Mouse (Mus musculus) limb, embryonic 12.5 days (tissue): ENCODE measurements at regions not wholly inside any gene's neighbourhood (a gene's known extent, or its start where the extent isn't known, plus 50 kb on each side); places are given as distances from the start of the nearest gene placed in this dataset.

Experiments used
- ATAC-seq: fragments of 200-750 bp; cut with Nextera tagmentation; 2 replicates; pipeline ENCODE4 v1.8.0; 2017; ENCODE audit warnings: low read depth, moderate TSS enrichment; ENCODE audit not compliant: insufficient number of reproducible peaks, insufficient read depth, low FRiP score, low TSS enrichment
- H3K27ac ChIP-seq: fragments of 300-500 bp; sonication (generic); 2 replicates; pipeline ENCODE4 v1.5.1; 2016; ENCODE audit warnings: mild to moderate bottlenecking, moderate library complexity
- H3K27me3 ChIP-seq: fragments of 300-500 bp; sonication (generic); 2 replicates; pipeline ENCODE4 v1.6.1; 2016; ENCODE audit warnings: mild to moderate bottlenecking, moderate library complexity
- H3K36me3 ChIP-seq: fragments of 300-500 bp; sonication (generic); 2 replicates; pipeline ENCODE4 v1.6.1; 2016; ENCODE audit warnings: mild to moderate bottlenecking, moderate library complexity
- H3K4me1 ChIP-seq: fragments of 300-500 bp; sonication (generic); replicated peaks from 2 replicates; pipeline ENCODE4 v1.6.1; 2016
- H3K4me2 ChIP-seq: fragments of 300-500 bp; sonication (generic); 2 replicates; pipeline ENCODE4 v1.6.1; 2016; ENCODE audit warnings: mild to moderate bottlenecking, moderate library complexity
- H3K4me3 ChIP-seq: fragments of 300-500 bp; sonication (generic); replicated peaks from 2 replicates; pipeline ENCODE4 v1.5.1; 2016; ENCODE audit warnings: mild to moderate bottlenecking
- H3K9ac ChIP-seq: fragments of 300-500 bp; sonication (generic); replicated peaks from 2 replicates; pipeline ENCODE4 v1.6.1; 2016; ENCODE audit warnings: mild to moderate bottlenecking, moderate library complexity
- H3K9me3 ChIP-seq: fragments of 300-500 bp; sonication (generic); 2 replicates; pipeline ENCODE4 v1.6.1; 2016; ENCODE audit warnings: mild to moderate bottlenecking, moderate library complexity
- WGBS: fragments of 180-500 bp; shearing (Covaris S2); methylation state at CpG from one replicate; pipeline ENCODE4 v1.1.7; 2016; 5-methylcytosine and 5-hydroxymethylcytosine counted together

DNA sequence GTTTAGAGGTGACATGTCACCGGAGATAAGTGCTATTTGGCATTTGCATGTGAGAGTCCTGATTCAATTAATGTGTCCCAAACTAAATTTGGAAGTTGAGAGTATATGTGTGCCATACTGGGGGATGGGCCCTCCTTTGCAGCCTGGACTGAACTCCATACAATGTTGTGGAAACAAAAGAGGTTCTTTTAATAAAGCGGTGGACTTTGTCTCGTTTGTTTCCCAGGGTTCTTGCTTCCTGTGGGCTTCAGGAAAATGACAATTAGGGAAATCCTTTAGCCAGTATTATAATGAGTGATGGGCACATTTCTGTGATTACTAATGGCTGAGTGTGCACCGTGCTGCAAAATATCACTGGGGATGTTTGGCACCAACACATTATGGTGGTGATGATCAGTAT lies 167.9 kb downstream of the Cd83 start:
- Histone ChIP-seq H3K4me1 (0 out of 2 replicates have a peak, but pooled peaks cover 4% of the 10 kb centered on the region), H3K9ac (no peak overlapping the region), H3K27ac (no peak overlapping the region), H3K4me2 (no peak overlapping the region), H3K27me3 (0 out of 2 replicates have a peak, but pooled peaks cover 7% of the 10 kb centered on the region), H3K9me3 (no peaks in the 10 kb centered on the region), H3K36me3 (no peaks in the 10 kb centered on the region), H3K4me3 (no peak overlapping the region)
- no peak for ATAC-seq
- 71% methylated on average over 4 of the region's 4 CpGs for WGBS

DNA sequence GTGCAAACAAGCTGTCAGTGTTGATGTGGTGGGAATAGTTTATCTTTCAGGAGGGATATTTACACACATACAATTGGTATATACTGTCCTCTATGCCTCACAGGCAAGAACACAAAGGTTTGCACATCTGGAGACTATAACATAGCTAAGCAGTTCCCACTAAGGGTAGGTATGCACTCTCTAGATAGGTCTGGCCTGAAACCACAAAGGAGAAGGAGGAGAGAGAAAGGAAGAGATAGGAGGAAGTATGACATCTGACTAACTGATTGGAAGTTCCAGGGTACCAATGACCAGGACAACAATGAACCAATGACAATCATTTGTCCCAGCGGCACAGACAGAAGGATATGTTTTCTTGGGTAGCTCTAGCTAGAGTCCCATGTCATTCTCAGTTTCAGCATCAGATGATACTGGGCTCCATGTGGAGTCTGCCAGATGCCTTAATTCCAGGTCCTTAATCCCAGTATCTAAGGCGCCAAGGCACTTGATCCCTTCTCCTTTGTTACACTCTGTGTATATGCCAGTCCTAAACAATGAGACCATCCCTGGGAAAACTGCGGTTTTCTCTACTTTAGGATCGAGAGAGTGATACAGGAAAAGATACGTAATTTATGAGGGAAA lies 168.5 kb downstream of the Cd83 start:
- Histone ChIP-seq H3K4me1 (0 out of 2 replicates have a peak, but pooled peaks cover 4% of the 10 kb centered on the region), H3K27me3 (0 out of 2 replicates have a peak, but pooled peaks cover 7% of the 10 kb centered on the region), H3K4me3 (no peak overlapping the region), H3K4me2 (no peak overlapping the region), H3K36me3 (no peaks in the 10 kb centered on the region), H3K27ac (no peak overlapping the region), H3K9ac (no peak overlapping the region), H3K9me3 (no peaks in the 10 kb centered on the region)
- 86% methylated on average over 5 of the region's 5 CpGs for WGBS
- ATAC-seq, result no peak

DNA sequence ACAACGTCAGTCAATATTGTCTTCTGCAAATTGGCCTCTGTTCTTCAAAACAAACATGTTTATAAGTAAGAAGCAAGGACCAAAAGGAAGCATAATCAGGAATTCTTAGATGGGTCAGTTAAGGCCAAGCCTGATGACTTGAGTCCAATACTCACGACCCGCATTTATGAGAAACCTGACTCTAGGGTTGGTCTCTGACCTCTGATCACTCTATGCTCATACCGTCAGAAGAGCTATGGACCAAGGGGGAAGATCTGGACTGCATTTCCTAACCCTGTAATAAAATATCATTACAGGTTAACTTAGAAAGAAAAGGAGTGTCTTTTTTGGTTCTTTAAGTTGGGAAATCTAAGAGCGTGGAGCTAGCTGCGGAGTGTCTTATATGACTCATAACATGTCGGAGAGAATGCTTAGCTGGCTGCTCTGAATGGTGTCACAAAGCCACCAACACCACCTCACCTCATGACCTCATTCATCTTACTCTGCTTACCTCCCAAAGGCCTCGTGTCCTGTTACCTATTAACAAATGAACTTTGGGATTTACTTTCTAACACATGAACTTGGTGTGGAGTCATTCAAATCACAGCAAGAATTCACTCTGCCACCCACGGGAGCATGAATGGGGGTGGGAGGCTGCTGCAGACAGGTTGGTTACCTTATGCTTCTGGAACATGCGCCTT lies 170.3 kb downstream of the Cd83 start:
- 0 out of 2 replicates have a peak, but pooled peaks cover 3% of the 10 kb centered on the region for H3K27me3 ChIP-seq
- no peak overlapping the region for H3K4me3 ChIP-seq
- H3K36me3 ChIP-seq, result no peaks in the 10 kb centered on the region
- H3K27ac ChIP-seq, result no peak overlapping the region
- no peak overlapping the region for H3K9ac ChIP-seq
- no peaks in the 10 kb centered on the region for H3K9me3 ChIP-seq
- H3K4me2 ChIP-seq, result no peak overlapping the region
- WGBS, result 75% methylated on average over 10 of the region's 10 CpGs
- no peak for ATAC-seq
- peaks cover 19% of the 10 kb centered on the region for H3K4me1 ChIP-seq

DNA sequence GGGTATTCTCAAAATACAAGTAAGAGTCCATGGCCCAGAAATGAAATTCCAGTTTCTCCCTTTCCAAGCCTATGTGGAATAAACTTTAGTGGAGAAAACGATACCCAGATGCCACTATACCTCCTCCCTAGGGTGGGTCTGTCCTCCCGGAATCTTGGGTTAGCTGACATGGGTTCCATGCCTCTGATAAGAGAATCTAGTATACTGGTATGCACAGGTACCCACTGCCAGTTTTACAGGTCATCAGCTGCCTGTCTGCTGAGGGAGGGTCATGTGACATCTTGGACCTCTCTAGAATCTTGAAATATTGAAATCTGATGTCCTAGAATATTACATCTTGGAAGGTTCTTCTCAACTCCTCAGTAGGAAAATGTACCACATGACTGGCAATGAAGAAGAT lies 172.5 kb downstream of the Cd83 start:
- no peak for ATAC-seq
- Histone ChIP-seq H3K4me1 (peaks cover 32% of the 10 kb centered on the region), H3K4me3 (no peak overlapping the region), H3K36me3 (no peaks in the 10 kb centered on the region), H3K4me2 (no peak overlapping the region), H3K27ac (no peak overlapping the region), H3K9ac (no peak overlapping the region), H3K9me3 (no peaks in the 10 kb centered on the region), H3K27me3 (0 out of 2 replicates have a peak, but pooled peaks cover 3% of the 10 kb centered on the region)
- 75% methylated on average over 2 of the region's 2 CpGs for WGBS

DNA sequence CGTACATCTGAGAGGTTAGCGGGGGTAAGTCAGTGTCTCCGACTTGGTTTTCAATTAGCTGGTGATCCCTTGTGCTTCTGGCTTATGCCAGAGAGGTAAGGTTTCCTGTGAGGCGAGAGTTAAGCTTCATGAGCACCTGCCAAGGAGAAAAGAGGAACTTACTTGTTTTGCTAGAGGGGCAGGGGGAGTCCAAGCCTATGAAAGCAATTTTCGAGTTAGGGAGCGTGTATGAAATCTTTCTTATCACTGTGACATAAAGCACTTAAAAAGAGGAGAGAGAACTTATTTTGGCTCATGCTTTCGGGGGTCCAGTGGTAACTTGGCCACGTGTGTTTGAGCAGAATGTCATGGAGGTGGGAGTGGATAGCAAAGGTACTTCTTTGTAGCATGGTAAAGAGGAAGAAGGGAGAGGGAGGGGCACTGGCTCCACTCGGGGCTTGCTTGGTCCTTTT lies 174.6 kb downstream of the Cd83 start:
- Histone ChIP-seq H3K4me2 (peak overlapping the region; percentile 21), H3K4me1 (peaks cover 32% of the 10 kb centered on the region), H3K27ac (peak overlapping the region; percentile 50; the same call in 1 of the 2 replicates), H3K4me3 (no peak overlapping the region), H3K36me3 (no peaks in the 10 kb centered on the region), H3K27me3 (0 out of 2 replicates have a peak, but pooled peaks cover 6% of the 10 kb centered on the region), H3K9ac (no peak overlapping the region), H3K9me3 (no peaks in the 10 kb centered on the region)
- WGBS, result 48% methylated on average over 9 of the region's 9 CpGs
- no peak for ATAC-seq

DNA sequence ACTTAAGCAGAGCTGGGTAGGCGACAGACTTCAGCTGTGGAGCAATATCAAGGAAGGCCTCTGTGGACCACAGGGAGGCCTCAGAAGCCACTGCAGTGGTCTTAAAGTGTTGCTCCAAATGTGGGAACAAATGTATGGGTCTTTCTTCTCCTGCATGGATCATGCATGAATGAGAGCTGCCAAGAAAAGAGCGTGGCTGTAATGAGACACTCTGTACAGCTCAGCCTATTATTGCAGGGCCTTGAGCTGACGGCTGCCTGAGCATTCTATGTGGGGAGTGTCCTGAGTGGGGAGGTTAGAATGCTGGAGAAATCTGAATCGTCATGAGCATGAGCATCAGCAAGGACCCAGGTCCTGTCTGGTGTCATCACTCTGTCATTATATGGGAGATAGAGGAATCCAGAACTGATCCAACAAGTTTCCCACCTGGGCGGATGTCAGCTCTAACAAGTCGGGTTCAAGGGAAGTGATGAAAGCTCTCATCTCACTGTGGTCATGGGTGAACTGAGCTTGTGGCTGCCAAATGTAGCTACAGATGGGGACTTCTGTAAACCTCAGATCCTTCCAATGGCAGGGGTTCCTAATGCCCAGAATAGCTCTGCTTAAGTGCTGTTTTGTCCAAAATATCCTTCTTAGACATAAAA lies 176.6 kb downstream of the Cd83 start:
- Histone ChIP-seq H3K27ac (0 out of 2 replicates have a peak overlapping the region, but pooled peaks have one; percentile 20), H3K9ac (no peak overlapping the region), H3K4me2 (no peak overlapping the region), H3K36me3 (no peaks in the 10 kb centered on the region), H3K9me3 (no peaks in the 10 kb centered on the region), H3K4me3 (no peak overlapping the region), H3K4me1 (peaks cover 28% of the 10 kb centered on the region), H3K27me3 (0 out of 2 replicates have a peak, but pooled peaks cover 3% of the 10 kb centered on the region)
- no peak for ATAC-seq
- 71% methylated on average over 6 of the region's 6 CpGs for WGBS

DNA sequence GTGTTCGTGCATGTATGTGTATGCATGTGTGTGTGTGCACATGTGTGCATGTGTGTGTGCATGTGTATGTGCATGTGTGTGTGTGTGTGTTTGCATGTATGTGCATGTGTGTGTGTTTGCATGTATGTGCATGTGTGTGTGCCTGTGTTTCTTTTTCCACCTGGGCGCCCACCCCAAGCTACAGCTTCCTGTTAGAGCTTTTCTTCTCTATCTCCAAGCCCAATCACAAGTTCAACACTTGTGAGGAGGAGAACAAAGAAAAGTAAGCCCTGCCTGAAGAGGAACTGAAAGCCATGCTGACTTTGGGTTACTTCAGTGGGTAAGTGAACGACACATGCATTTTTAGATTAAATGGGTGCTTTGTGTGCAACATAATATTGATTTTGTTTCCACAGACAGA lies 177.4 kb downstream of the Cd83 start:
- no peak for ATAC-seq
- Histone ChIP-seq H3K36me3 (no peaks in the 10 kb centered on the region), H3K9ac (no peak overlapping the region), H3K27ac (no peak overlapping the region), H3K27me3 (0 out of 2 replicates have a peak, but pooled peaks cover 3% of the 10 kb centered on the region), H3K9me3 (no peaks in the 10 kb centered on the region), H3K4me2 (no peak overlapping the region), H3K4me3 (no peak overlapping the region), H3K4me1 (peaks cover 28% of the 10 kb centered on the region)
- 81% methylated on average over 3 of the region's 3 CpGs for WGBS

DNA sequence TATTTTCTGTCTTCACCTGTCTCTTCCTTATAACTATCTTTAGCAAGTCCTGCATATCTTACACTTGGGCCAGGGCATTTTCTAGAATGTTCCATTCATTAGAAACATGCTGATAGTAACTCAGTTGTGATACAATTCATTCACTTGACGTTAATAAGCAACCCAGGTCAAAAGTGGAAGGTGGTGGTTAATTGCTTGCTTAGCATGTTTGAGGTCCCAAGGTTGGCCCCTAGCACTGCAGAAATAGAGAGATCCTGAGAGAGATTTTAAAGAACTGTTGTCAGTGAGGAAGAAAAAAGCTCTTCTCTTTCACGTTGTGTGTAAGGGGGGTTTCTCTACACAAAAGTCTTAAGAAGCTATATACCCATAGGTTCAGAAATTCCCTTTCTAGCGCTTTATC lies 178.7 kb downstream of the Cd83 start:
- Histone ChIP-seq H3K9me3 (no peaks in the 10 kb centered on the region), H3K36me3 (no peaks in the 10 kb centered on the region), H3K4me2 (no peak overlapping the region), H3K4me1 (peaks cover 28% of the 10 kb centered on the region), H3K27me3 (0 out of 2 replicates have a peak, but pooled peaks cover 3% of the 10 kb centered on the region), H3K9ac (no peak overlapping the region), H3K4me3 (no peak overlapping the region), H3K27ac (no peak overlapping the region)
- 85% methylated on average over 3 of the region's 3 CpGs for WGBS
- no peak for ATAC-seq

DNA sequence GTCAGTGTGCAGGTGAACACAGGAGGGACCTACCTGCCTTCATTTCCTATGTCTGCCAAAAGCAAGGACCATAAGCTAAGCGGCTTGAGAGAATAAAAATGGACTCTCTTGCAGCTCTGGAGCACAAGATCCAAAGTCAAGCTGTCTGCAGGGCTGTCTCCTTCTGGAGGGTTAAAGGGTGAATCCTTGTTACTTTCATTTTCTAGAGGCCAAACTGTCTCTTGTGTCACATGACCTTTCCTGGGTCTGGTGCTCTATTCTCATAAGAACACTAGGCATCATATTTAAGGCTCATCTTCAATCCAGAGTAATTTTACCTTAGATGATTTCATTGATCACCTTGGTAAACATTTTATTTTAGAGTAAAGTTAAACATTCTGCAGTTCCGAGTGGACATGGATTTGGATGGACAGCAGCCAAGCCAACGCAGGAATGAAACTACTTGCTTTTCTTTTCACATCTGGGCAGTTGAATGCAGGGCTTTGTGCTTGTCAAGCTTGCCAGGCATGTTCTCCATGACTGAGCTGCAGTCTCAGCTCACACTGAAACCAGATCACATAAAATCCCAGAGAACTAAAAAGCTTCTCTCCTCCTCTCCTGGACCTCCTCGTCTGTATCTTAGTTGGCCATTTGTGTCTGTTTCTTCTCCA lies 180.8 kb downstream of the Cd83 start:
- no peak for ATAC-seq
- Histone ChIP-seq H3K36me3 (no peaks in the 10 kb centered on the region), H3K9me3 (no peaks in the 10 kb centered on the region), H3K4me2 (no peak overlapping the region), H3K9ac (no peak overlapping the region), H3K4me1 (peaks cover 9% of the 10 kb centered on the region), H3K4me3 (no peak overlapping the region), H3K27me3 (0 out of 2 replicates have a peak, but pooled peaks cover 3% of the 10 kb centered on the region), H3K27ac (no peak overlapping the region)
- 74% methylated on average over 4 of the region's 4 CpGs for WGBS

DNA sequence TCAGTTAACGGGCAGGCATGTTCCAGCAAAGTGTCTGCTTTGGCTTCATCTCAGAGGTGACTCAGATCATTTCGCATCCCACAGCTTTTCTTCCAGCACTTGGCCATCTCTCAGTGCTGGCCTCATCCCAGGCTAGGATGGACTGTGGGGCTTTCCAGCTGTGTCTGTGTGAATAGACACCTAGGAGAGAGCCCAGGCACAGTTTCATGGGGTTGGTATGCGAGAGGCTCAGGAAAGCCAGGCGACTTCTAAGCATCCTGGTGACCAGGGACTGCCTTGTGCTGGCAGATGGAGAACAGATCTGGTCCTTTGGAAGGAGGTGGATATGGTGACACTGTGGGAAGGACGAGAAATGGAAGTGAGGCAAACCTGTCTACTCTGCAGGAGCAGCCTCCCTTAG lies 182.9 kb downstream of the Cd83 start:
- H3K27ac ChIP-seq, result no peak overlapping the region
- 0 out of 2 replicates have a peak, but pooled peaks cover 3% of the 10 kb centered on the region for H3K27me3 ChIP-seq
- 0 out of 2 replicates have a peak, but pooled peaks cover 4% of the 10 kb centered on the region for H3K9me3 ChIP-seq
- H3K9ac ChIP-seq, result no peak overlapping the region
- no peak for ATAC-seq
- H3K4me2 ChIP-seq, result no peak overlapping the region
- no peaks in the 10 kb centered on the region for H3K4me1 ChIP-seq
- H3K36me3 ChIP-seq, result no peaks in the 10 kb centered on the region
- H3K4me3 ChIP-seq, result no peak overlapping the region
- 69% methylated on average over 5 of the region's 5 CpGs for WGBS

DNA sequence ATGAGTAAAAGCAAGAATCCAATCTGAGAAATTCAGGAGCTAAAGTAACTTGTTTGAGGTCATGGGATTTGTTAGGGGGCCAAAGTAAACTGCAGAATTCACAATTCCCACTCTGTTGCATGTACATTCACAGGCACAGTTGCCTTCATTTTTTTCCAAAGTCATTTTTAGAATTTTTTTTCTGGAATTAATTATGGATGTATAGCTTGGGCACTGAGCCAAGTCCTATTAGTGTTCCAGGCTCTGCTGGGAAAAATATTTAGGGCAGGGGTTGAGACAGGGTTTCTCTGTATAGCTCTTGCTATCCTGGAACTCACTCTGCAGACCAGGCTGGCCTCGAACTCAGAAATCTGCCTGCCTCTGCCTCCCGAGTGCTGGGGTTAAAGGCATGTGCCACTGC lies 188.3 kb downstream of the Cd83 start:
- H3K27ac ChIP-seq, result no peak overlapping the region
- H3K27me3 ChIP-seq, result no peaks in the 10 kb centered on the region
- 0 out of 2 replicates have a peak, but pooled peaks cover 4% of the 10 kb centered on the region for H3K9me3 ChIP-seq
- no peaks in the 10 kb centered on the region for H3K36me3 ChIP-seq
- no peaks in the 10 kb centered on the region for H3K4me1 ChIP-seq
- 85% methylated on average over 2 of the region's 2 CpGs for WGBS
- ATAC-seq, result no peak
- H3K9ac ChIP-seq, result no peak overlapping the region
- H3K4me3 ChIP-seq, result no peak overlapping the region
- no peak overlapping the region for H3K4me2 ChIP-seq
